15 mouse cellular contexts compared by ENCODE assay signal in the genomic region with DNA sequence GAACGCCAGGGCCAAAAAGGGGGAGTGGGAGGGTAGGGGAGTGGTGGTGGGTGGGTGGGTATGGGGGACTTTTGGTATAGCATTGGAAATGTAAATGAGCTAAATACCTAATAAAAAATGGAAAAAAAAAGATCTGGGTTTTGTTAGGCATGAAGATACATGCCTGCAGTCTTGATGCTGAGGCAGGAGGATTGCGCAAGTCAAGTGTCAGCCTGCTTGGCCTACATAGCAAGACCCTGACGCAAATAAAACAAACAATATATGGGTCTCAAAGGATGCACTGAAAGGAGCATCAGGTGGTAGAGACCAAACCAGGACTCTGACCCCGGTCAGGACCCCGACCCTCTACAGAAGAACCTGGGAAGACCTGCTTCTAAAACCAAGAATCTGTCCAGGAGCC.
"Had no signal": no experiment of that assay in that cellular context is flagged by ENCODE, and none has a peak within 500 bp of the region (broad histone marks: within the 10 kb centered on the region; RNA-seq: fewer than 3 reads in every experiment).

No protein-coding gene starts in this region.

- H3K27me3 ChIP-seq: midbrain, embryonic 15.5 days; neural tube, embryonic 12.5 days; stomach, embryonic 15.5 days had no signal

- ATAC-seq: midbrain, embryonic 15.5 days had no signal

- H3K27ac ChIP-seq: liver, embryonic 14.5 days; midbrain, embryonic 13.5 days; midbrain, embryonic 15.5 days; neural tube, embryonic 12.5 days; stomach, embryonic 15.5 days; stomach, postnatal 0 days had no signal

- DNase-seq: lung, adult 18-20 months; lung, embryonic 14.5 days; lung, postnatal 10 days; lung, postnatal 4 days; right cerebral cortex, postnatal 14 days; thymus, adult 2 months; thymus, postnatal 25 days; thymus, postnatal 4 days had no signal

- H3K36me3 ChIP-seq: midbrain, embryonic 13.5 days; midbrain, embryonic 15.5 days; neural tube, embryonic 12.5 days; stomach, embryonic 15.5 days had no signal

- H3K4me2 ChIP-seq: lung, embryonic 14.5 days; midbrain, embryonic 11.5 days; midbrain, embryonic 13.5 days; midbrain, embryonic 15.5 days; neural tube, embryonic 12.5 days; stomach, embryonic 15.5 days had no signal

- H3K9ac ChIP-seq: liver, embryonic 14.5 days; lung, embryonic 14.5 days; midbrain, embryonic 13.5 days; midbrain, embryonic 15.5 days; neural tube, embryonic 12.5 days; stomach, embryonic 15.5 days had no signal

- H3K4me3 ChIP-seq: midbrain, embryonic 13.5 days; midbrain, embryonic 15.5 days; neural tube, embryonic 12.5 days; stomach, embryonic 15.5 days had no signal

- H3K9me3 ChIP-seq: midbrain, embryonic 13.5 days; midbrain, embryonic 15.5 days; stomach, embryonic 15.5 days had no signal
